In genomic region chr8:91909637-91910383, GRCm38 (mm10) we compare ENCODE assay signal across 11 mouse cellular contexts.
DNase-seq lines count a peak whose midpoint lies in the region; ATAC-seq and TF ChIP-seq lines count a peak whose summit lies in the region.
"Had no signal": no experiment of that assay in that cellular context is flagged by ENCODE, and none has a peak within 500 bp of the region (broad histone marks: within the 10 kb centered on the region; RNA-seq: fewer than 3 reads in every experiment).

No protein-coding gene starts in this region.

- WGBS in midbrain, embryonic 14.5 days, result 74% methylated on average over 14 of the region's 14 CpGs
- WGBS in midbrain, embryonic 16.5 days, result 71% methylated on average over 14 of the region's 14 CpGs
- WGBS in kidney, adult 2 months, result 53% methylated on average over 14 of the region's 14 CpGs

- H3K9me3 ChIP-seq in midbrain, embryonic 14.5 days (ENCODE audit: control insufficient read depth, low read length), result no peaks in the 10 kb centered on the region
- H3K9me3 ChIP-seq in midbrain, embryonic 16.5 days (replicated peaks; ENCODE audit: control insufficient read depth, low read length, poor library complexity, severe bottlenecking), result no peaks in the 10 kb centered on the region
- H3K9me3 ChIP-seq: midbrain, embryonic 15.5 days had no signal

- H3K27me3 ChIP-seq in midbrain, embryonic 14.5 days (ENCODE audit: control insufficient read depth, insufficient read depth, low read length), result no peaks in the 10 kb centered on the region
- no peaks in the 10 kb centered on the region; the same call in 1 of the 2 replicates for H3K27me3 ChIP-seq in midbrain, embryonic 16.5 days (ENCODE audit: control insufficient read depth, insufficient read depth, low read depth, low read length)
- H3K27me3 ChIP-seq in kidney, adult 2 months (replicated peaks; ENCODE audit: control insufficient read depth, insufficient read depth, low read length), result no peaks in the 10 kb centered on the region
- H3K27me3 ChIP-seq: midbrain, embryonic 15.5 days had no signal

- intact Hi-C loops in gastrocnemius, postnatal 36 days (cut with DNase I), result no loop called here

- H3K4me1 ChIP-seq in midbrain, embryonic 14.5 days (ENCODE audit: control insufficient read depth, insufficient read depth, low read length), result no peaks in the 10 kb centered on the region
- no peaks in the 10 kb centered on the region for H3K4me1 ChIP-seq in midbrain, embryonic 16.5 days (ENCODE audit: control insufficient read depth, insufficient read depth, low read length)
- no peaks in the 10 kb centered on the region for H3K4me1 ChIP-seq in kidney, adult 2 months (ENCODE audit: control insufficient read depth, insufficient read depth, low read length)
- H3K4me1 ChIP-seq: midbrain, embryonic 15.5 days had no signal

- H3K9ac ChIP-seq in midbrain, embryonic 14.5 days (replicated peaks; ENCODE audit: low read length), result no peak overlapping the region
- H3K9ac ChIP-seq in midbrain, embryonic 16.5 days (ENCODE audit: low read depth, low read length), result no peak overlapping the region
- H3K9ac ChIP-seq: midbrain, embryonic 15.5 days had no signal

- peak; percentile 56 to 65 for DNase-seq in cerebellum, postnatal 10 days
- no peak for DNase-seq in cerebellum, adult 9-11 months
- DNase-seq in midbrain, embryonic 14.5 days, result peak; percentile 24
- DNase-seq in gastrocnemius, postnatal 36 days, result peak; percentile 8 to 23
- DNase-seq in right cerebral cortex, postnatal 25 days, result peak; percentile 31
- no peak for DNase-seq in kidney, adult 2 months
- no peak for DNase-seq in urinary bladder, adult 2 months (ENCODE audit: low spot score)
- DNase-seq: kidney, postnatal 36 days; spleen, adult 18-20 months had no signal

- no peak overlapping the region for H3K4me2 ChIP-seq in midbrain, embryonic 14.5 days (ENCODE audit: low read length)
- no peak overlapping the region for H3K4me2 ChIP-seq in midbrain, embryonic 16.5 days (ENCODE audit: low read length)
- H3K4me2 ChIP-seq: midbrain, embryonic 15.5 days had no signal

- no peak overlapping the region for H3K4me3 ChIP-seq in midbrain, embryonic 14.5 days (replicated peaks; ENCODE audit: low read depth, low read length)
- H3K4me3 ChIP-seq in midbrain, embryonic 16.5 days (ENCODE audit: low read depth, low read length), result no peak overlapping the region
- H3K4me3 ChIP-seq in kidney, adult 2 months (ENCODE audit: insufficient read depth, low read depth, low read length), result no peak overlapping the region
- H3K4me3 ChIP-seq: midbrain, embryonic 15.5 days had no signal

- TF ChIP-seq CTCF in kidney, adult 2 months (conservative IDR thresholded peaks at IDR 0.05; ENCODE audit: insufficient read depth, insufficient read length, low read depth, low read length), result no peak

- TF ChIP-seq POLR2A in kidney, adult 2 months (IDR thresholded peaks at IDR 0.05; ENCODE audit: low read depth, low read length), result no peak

- H3K27ac ChIP-seq in midbrain, embryonic 14.5 days (replicated peaks; ENCODE audit: low read depth, low read length), result no peak overlapping the region
- no peak overlapping the region for H3K27ac ChIP-seq in midbrain, embryonic 16.5 days (ENCODE audit: low read length)
- no peak overlapping the region for H3K27ac ChIP-seq in kidney, adult 2 months (ENCODE audit: insufficient read depth, low read depth, low read length)
- H3K27ac ChIP-seq: midbrain, embryonic 15.5 days had no signal

- no peaks in the 10 kb centered on the region for H3K36me3 ChIP-seq in midbrain, embryonic 14.5 days (ENCODE audit: control insufficient read depth, insufficient read depth, low read length)
- no peaks in the 10 kb centered on the region for H3K36me3 ChIP-seq in midbrain, embryonic 16.5 days (ENCODE audit: control insufficient read depth, insufficient read depth, low read length)
- no peaks in the 10 kb centered on the region for H3K36me3 ChIP-seq in kidney, adult 2 months (ENCODE audit: control insufficient read depth, insufficient read depth, low read length)
- H3K36me3 ChIP-seq: midbrain, embryonic 15.5 days had no signal

- no peak for ATAC-seq in midbrain, embryonic 14.5 days (ENCODE audit: low FRiP score, low TSS enrichment)
- ATAC-seq in midbrain, embryonic 16.5 days, result no peak
- ATAC-seq: midbrain, embryonic 15.5 days had no signal

Comparison
In these comparisons a context has a peak if more than half of its experiments do, and no peak if none do; other contexts are left out.
1. DNase-seq: peak in cerebellum, postnatal 10 days (2 of 2), midbrain, embryonic 14.5 days (single experiment), gastrocnemius, postnatal 36 days (2 of 2) and right cerebral cortex, postnatal 25 days (single experiment); none in cerebellum, adult 9-11 months (single experiment), kidney, adult 2 months (single experiment) and urinary bladder, adult 2 months (single experiment).